In genomic region chr2:91237511-91238080, GRCm38 (mm10) we compare ENCODE assay signal across 1 mouse cellular context.
TF ChIP-seq lines count a peak whose summit lies in the region.

No protein-coding gene starts in this region.

TF ChIP-seq in C2C12, 6 proteins besides CTCF, POLR2A, EP300 and RAD21:
- TF ChIP-seq CEBPB (IDR thresholded peaks at IDR 0.05; ENCODE audit: low read depth): peak; percentile 84
